Mouse (Mus musculus): ENCODE data around the gene Cux2. TPM values are rescaled to one million over a fixed set of nuclear protein-coding genes. Genes with fewer than 3 reads are reported as not detected.
A peak's percentile ranks its signal among the peaks of the same experiment; 100 is the strongest.

The Cux2 gene
- polyA plus RNA-seq, 1 experiment from 2014 or later = 16.9 TPM

- Histone ChIP-seq H3K4me1 (peaks cover 76% of the 10 kb centered on the region), H3K9me3 (replicated peaks) (no peaks in the 10 kb centered on the region), H3K4me3 (no peak overlapping the region), H3K27ac (peak overlapping the region; percentile 53), H3K27me3 (peaks cover 14% of the 10 kb centered on the region; the same call in 1 of the 2 replicates), H3K36me3 (ENCODE audit: poor library complexity, severe bottlenecking) (no peaks in the 10 kb centered on the region), H3K9ac (peak overlapping the region; percentile 22; the same call in 1 of the 2 replicates), H3K4me2 (peak overlapping the region; percentile 1; the same call in 1 of the 2 replicates)
- ATAC-seq = peak; percentile 48; the same call in 1 of the 2 replicates
- 27% methylated on average over 16 of the region's 17 CpGs for WGBS
Observed at GRCm38 (mm10) chr5:121928362-121929000, 121.4 kb downstream of the Cux2 start.

GRCm38 (mm10) chr5:121926543-121926814, 123.4 kb downstream of the Cux2 start:
- H3K4me2 ChIP-seq = peak overlapping the region; percentile 60
- H3K27ac ChIP-seq = peak overlapping the region; percentile 6; the same call in 1 of the 2 replicates
- no peak for ATAC-seq

GRCm38 (mm10) chr5:121925751-121926542, 124.0 kb downstream of the Cux2 start:
- 12% methylated on average over 28 of the region's 28 CpGs for WGBS
- Histone ChIP-seq H3K4me3 (peak overlapping the region; percentile 27), H3K27ac (peak overlapping the region; percentile 65), H3K9me3 (replicated peaks) (no peaks in the 10 kb centered on the region), H3K9ac (peak overlapping the region; percentile 52), H3K4me2 (peak overlapping the region; percentile 60), H3K36me3 (ENCODE audit: poor library complexity, severe bottlenecking) (no peaks in the 10 kb centered on the region), H3K27me3 (peaks cover 17% of the 10 kb centered on the region; the same call in 1 of the 2 replicates), H3K4me1 (peaks cover 65% of the 10 kb centered on the region)
- ATAC-seq = peak; percentile 36; the same call in 1 of the 2 replicates

More at GRCm38 (mm10) chr5:121926543-121926814, 123.4 kb downstream of the Cux2 start:
- Histone ChIP-seq H3K4me1 (peaks cover 65% of the 10 kb centered on the region), H3K4me3 (no peak overlapping the region), H3K9me3 (replicated peaks) (no peaks in the 10 kb centered on the region), H3K9ac (no peak overlapping the region), H3K36me3 (ENCODE audit: poor library complexity, severe bottlenecking) (no peaks in the 10 kb centered on the region), H3K27me3 (peaks cover 17% of the 10 kb centered on the region; the same call in 1 of the 2 replicates)
- 11% methylated on average over 2 of the region's 2 CpGs for WGBS

- peak overlapping the region; percentile 52 for H3K9ac ChIP-seq
- H3K4me2 ChIP-seq = peak overlapping the region; percentile 60
- peaks cover 68% of the 10 kb centered on the region for H3K4me1 ChIP-seq
- no peak for ATAC-seq
- peaks cover 17% of the 10 kb centered on the region; the same call in 1 of the 2 replicates for H3K27me3 ChIP-seq
- 8% methylated on average over 23 of the region's 23 CpGs for WGBS
- no peaks in the 10 kb centered on the region for H3K36me3 ChIP-seq (ENCODE audit: poor library complexity, severe bottlenecking)
- H3K9me3 ChIP-seq (replicated peaks) = no peaks in the 10 kb centered on the region
- peak overlapping the region; percentile 27 for H3K4me3 ChIP-seq
- H3K27ac ChIP-seq = peak overlapping the region; percentile 65
Observed at GRCm38 (mm10) chr5:121925291-121925690, 124.6 kb downstream of the Cux2 start.

- H3K4me2 ChIP-seq = peak overlapping the region; percentile 60
Observed at GRCm38 (mm10) chr5:121924423-121924822, 125.5 kb downstream of the Cux2 start.

GRCm38 (mm10) chr5:121922942-121923826, 126.7 kb downstream of the Cux2 start:
- WGBS = 87% methylated on average over 17 of the region's 17 CpGs
- Histone ChIP-seq H3K27me3 (peaks cover 17% of the 10 kb centered on the region; the same call in 1 of the 2 replicates), H3K4me2 (no peak overlapping the region), H3K4me1 (peaks cover 64% of the 10 kb centered on the region), H3K9ac (no peak overlapping the region), H3K27ac (no peak overlapping the region), H3K9me3 (replicated peaks) (no peaks in the 10 kb centered on the region), H3K36me3 (ENCODE audit: poor library complexity, severe bottlenecking) (no peaks in the 10 kb centered on the region), H3K4me3 (no peak overlapping the region)
- ATAC-seq = no peak

More at GRCm38 (mm10) chr5:121924423-121924822, 125.5 kb downstream of the Cux2 start:
- H3K36me3 ChIP-seq (ENCODE audit: poor library complexity, severe bottlenecking) = no peaks in the 10 kb centered on the region
- H3K27me3 ChIP-seq = peaks cover 17% of the 10 kb centered on the region; the same call in 1 of the 2 replicates
- H3K9me3 ChIP-seq (replicated peaks) = no peaks in the 10 kb centered on the region
- no peak overlapping the region for H3K4me3 ChIP-seq
- H3K27ac ChIP-seq = peak overlapping the region; percentile 65
- WGBS = 5% methylated on average over 9 of the region's 9 CpGs
- H3K4me1 ChIP-seq = peaks cover 71% of the 10 kb centered on the region
- H3K9ac ChIP-seq = no peak overlapping the region
- no peak for ATAC-seq

- Histone ChIP-seq H3K9ac (no peak overlapping the region), H3K4me3 (no peak overlapping the region), H3K27ac (no peak overlapping the region), H3K36me3 (ENCODE audit: poor library complexity, severe bottlenecking) (no peaks in the 10 kb centered on the region), H3K9me3 (replicated peaks) (no peaks in the 10 kb centered on the region), H3K27me3 (peaks cover 10% of the 10 kb centered on the region; the same call in 1 of the 2 replicates), H3K4me1 (peaks cover 28% of the 10 kb centered on the region), H3K4me2 (no peak overlapping the region)
- ATAC-seq = no peak
- 49% methylated on average over 7 of the region's 7 CpGs for WGBS
Observed at GRCm38 (mm10) chr5:121919216-121919615, 130.7 kb downstream of the Cux2 start.

GRCm38 (mm10) chr5:121916813-121917212, 133.1 kb downstream of the Cux2 start:
- no peak for ATAC-seq
- no peak overlapping the region for H3K4me3 ChIP-seq
- WGBS = 86% methylated on average over 4 of the region's 4 CpGs
- peaks cover 29% of the 10 kb centered on the region for H3K4me1 ChIP-seq
- no peak overlapping the region for H3K9ac ChIP-seq
- no peaks in the 10 kb centered on the region for H3K9me3 ChIP-seq (replicated peaks)
- no peak overlapping the region for H3K27ac ChIP-seq
- 0 out of 2 replicates have a peak, but pooled peaks cover 2% of the 10 kb centered on the region for H3K27me3 ChIP-seq
- no peak overlapping the region for H3K4me2 ChIP-seq
- no peaks in the 10 kb centered on the region for H3K36me3 ChIP-seq (ENCODE audit: poor library complexity, severe bottlenecking)

- peaks cover 13% of the 10 kb centered on the region for H3K4me1 ChIP-seq
- ATAC-seq = no peak
- H3K9ac ChIP-seq = peak overlapping the region; percentile 37; the same call in 1 of the 2 replicates
- H3K27ac ChIP-seq = peak overlapping the region; percentile 61
- no peak overlapping the region for H3K4me3 ChIP-seq
- H3K27me3 ChIP-seq = 0 out of 2 replicates have a peak, but pooled peaks cover 2% of the 10 kb centered on the region
- WGBS = 35% methylated on average over 23 of the region's 23 CpGs
- no peaks in the 10 kb centered on the region for H3K36me3 ChIP-seq (ENCODE audit: poor library complexity, severe bottlenecking)
- H3K4me2 ChIP-seq = no peak overlapping the region
- H3K9me3 ChIP-seq (replicated peaks) = no peaks in the 10 kb centered on the region
Observed at GRCm38 (mm10) chr5:121913999-121914398, 135.9 kb downstream of the Cux2 start.

- Histone ChIP-seq H3K27ac (peak overlapping the region; percentile 1; the same call in 1 of the 2 replicates), H3K9ac (no peak overlapping the region; the same call in 1 of the 2 replicates), H3K36me3 (ENCODE audit: poor library complexity, severe bottlenecking) (no peaks in the 10 kb centered on the region), H3K27me3 (no peaks in the 10 kb centered on the region), H3K4me3 (no peak overlapping the region), H3K9me3 (replicated peaks) (no peaks in the 10 kb centered on the region), H3K4me2 (no peak overlapping the region), H3K4me1 (peaks cover 14% of the 10 kb centered on the region)
- WGBS = 67% methylated on average over 21 of the region's 21 CpGs
- no peak for ATAC-seq
Observed at GRCm38 (mm10) chr5:121909226-121909985, 140.5 kb downstream of the Cux2 start.

- Histone ChIP-seq H3K4me2 (no peak overlapping the region), H3K9me3 (replicated peaks) (no peaks in the 10 kb centered on the region), H3K27ac (peak overlapping the region; percentile 44; the same call in 1 of the 2 replicates), H3K4me3 (no peak overlapping the region), H3K36me3 (ENCODE audit: poor library complexity, severe bottlenecking) (no peaks in the 10 kb centered on the region), H3K9ac (no peak overlapping the region), H3K27me3 (no peaks in the 10 kb centered on the region), H3K4me1 (peaks cover 31% of the 10 kb centered on the region)
- ATAC-seq = no peak
- 81% methylated on average over 17 of the region's 17 CpGs for WGBS
Observed at GRCm38 (mm10) chr5:121905671-121906070, 144.2 kb downstream of the Cux2 start.

Data from forebrain, embryonic 13.5 days (tissue).